Mouse (Mus musculus): ENCODE measurements around the gene Adgrb2.

Gene Adgrb2

DNA sequence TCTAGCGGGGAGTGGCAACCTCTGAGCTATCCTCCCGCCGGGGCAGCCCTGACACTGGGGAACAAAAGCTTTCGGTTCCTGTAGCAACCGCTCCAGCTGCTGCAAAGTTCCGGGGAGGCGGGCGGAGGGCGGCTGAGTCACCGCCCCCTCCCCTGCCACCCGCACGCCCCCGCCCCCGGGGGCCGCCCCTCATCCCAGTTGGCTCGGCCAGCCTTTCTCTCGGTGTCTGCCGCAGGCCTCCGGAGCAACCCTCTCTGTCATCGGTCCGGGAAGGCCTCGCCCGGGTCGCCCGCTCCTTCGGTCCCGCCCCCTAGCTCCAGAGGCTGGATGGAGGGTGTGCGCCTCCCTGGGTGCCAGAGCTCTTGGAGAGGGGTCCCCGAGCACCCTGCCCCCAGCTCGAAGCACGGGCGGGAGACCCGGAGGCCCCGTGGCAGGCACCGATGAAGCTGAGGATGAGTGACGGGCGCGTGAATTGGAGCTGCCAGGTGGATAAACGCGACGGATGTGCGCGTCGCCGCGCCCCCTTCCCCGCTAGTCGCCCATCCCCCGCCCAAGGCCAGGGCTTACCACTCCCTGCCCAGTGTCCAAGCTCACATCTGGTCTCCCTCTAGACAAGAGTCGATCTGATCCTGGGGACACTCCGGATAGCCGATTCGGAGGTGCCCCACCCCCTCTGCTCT is 3.3 kb downstream of the Adgrb2 start:
- DNase-seq (ENCODE audit: low read depth) = no peak

DNA sequence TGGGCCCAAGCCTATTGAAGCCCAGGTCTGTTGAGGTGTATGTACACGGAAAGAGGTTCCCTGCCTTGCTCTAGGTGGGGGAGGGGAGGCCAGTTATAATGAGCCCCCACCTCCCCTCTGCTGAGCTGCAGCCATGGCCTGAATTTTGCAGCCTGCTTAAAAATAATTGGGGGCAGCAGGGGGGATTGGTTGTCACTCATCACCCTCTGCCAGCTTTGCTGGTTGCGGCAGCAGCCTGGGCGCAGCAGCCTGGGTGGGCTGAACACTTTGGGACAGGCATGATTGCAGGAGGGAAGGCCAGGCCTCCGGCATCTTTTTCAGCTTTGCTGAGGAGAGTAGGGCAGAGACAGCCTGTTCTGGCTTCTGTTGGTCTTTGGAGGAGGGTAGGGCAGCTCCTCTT is 5.3 kb downstream of the Adgrb2 start:
- DNase-seq (ENCODE audit: low read depth) = no peak

DNA sequence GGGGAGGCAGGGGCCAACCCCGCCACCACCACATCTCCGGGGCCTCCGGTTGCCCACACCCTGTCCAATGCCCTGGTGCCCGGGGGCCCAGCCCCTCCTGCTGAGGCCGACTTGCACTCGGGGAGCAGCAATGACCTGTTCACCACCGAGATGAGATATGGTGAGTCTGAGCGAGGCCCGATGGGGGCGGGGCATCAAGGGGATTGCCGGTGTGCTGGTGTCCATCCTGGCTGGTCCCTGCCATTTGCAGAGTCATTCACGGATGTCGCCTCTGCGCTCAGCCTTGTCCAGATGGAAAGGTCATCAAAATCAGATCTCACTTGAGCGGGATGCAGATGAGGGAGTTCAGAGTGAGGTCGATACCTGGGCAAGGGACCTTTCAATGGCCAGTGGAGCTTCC is 8.1 kb downstream of the Adgrb2 start:
- DNase-seq (ENCODE audit: low read depth) = no peak

DNA sequence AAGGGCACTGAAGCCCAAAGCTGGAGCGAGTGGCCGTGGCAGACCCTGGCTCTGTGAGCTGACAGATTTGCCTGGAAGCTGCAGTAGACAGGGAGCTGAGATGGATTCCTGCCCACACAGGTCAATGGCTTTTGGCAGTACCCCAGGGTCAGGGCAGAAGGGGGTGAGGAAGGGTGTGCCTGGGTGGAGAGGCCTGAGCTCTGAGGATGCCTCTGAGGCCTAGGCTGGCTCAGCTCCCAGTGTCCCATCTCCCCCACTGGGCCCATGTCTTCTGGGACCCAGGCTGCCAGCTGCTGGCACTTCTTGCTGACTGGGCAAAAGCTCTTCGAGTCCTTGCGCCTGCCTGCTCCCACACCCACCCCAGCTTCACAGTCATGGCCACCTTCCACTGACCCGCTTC is 8.5 kb downstream of the Adgrb2 start:
- no peak for DNase-seq (ENCODE audit: low read depth)

DNA sequence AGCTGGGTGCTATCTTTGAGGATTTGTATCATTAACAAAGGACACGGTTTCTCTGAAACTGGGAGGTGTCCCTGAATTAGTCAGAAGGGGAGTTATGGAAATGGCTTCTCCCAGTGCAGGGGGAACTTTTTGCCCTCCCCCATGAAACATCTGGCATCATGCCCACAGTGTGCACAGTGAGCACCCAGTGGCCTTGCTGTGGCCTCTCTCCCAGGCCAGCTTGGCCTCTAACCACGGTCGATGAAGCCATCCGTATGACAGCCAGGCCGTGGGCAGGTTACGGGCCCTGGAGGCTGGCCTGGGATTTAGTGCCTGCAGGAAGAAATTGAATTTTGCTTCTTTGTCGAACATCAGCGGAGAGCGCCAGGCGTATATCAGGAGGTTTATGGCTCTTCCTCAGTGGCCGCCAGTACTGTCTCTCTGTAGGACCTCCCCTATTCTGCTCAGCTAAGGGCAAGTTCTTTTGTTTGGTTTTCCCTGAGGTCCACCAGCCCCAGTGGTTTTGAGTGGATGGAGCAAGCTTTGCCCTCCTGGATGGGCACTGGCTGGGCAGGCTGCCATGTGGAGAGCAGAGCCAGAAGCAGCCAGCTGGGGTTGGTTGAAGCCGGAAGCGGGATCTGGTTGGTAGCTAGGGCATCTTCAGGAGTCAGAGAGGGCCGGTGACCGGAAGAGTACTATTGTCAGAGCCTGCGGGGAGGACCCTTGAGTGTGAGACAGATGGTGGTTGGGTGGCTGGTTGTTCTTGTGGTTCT is 9.4 kb downstream of the Adgrb2 start:
- no peak for DNase-seq (ENCODE audit: low read depth)

DNA sequence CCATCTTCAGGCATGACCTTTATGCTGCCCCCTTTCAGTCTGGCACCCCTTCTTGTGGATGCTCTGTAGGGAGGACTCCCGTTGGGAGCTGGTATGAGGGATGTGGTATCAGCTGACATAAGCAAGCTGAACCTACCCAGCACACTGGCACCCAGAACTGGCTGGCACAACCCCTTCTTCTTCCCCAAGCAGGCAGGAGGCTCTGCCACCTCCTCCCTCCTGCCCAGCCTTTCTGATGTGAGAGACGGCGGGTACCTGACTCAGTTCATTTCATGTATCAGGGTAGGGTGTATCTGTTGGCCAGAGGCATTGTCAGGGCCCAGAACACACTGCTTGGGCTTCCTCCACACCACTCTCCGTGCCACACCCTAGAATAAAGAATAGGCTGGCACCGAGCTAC is 10.1 kb downstream of the Adgrb2 start:
- no peak for DNase-seq (ENCODE audit: low read depth)

DNA sequence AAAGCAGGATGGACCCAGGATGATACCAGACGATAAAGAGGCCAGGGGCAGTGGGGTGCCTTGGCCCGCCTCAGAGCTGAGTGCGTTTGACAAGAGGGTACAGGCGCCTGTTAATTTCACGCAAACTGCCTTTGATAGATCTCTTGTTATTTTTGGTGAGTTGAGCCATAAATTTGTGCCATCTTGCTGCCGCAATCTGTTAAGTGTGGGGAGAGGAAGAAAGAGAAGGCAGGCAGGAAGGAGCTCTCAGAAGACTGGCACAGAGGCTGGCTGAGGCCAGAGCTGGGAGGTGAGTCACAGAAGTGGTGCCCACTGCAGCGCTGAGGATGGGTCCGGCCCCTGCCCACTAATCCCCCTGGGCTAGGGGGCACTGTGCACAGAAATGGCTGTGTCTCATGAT is 10.6 kb downstream of the Adgrb2 start:
- DNase-seq (ENCODE audit: low read depth) = no peak

DNA sequence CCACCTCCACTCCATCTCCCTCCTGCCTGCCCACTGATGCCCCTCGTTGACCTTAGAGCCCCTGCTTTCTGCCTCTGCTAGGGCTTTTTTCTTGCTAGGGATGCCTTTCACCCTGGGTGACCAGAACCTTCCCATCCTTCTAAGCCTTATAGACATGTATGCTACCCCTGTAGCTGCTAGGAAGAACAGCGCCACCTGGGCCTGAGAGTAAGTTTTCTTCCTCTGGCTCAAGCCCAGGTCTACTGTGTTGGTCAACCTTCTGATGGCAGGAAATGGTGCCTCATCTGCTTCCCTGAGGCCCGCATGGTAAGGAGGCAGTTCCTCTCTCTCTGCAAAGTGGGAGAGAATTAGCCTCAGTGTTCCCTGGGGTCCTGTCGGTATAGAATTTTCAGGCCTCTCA is 11.3 kb downstream of the Adgrb2 start:
- DNase-seq (ENCODE audit: low read depth) = no peak

DNA sequence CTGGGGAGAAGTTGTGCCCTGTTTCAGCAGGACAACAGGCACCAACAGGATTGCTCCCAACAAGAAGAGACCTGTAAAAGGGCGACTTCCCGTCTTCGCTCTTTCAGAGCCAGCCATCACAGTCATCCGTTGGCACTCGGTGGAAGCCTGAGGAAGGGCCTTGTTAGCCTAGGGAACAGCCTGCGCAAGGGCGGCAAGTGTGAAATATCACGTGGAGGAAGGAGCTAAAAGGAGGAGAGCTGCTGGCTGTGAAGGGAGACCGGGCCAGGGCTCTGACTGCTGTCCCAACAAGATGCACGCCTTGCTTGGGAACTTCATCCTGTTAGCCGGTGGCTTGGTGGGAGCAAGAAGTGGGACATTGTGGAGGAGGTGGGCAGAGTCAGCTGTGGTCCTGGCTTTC is 13.5 kb downstream of the Adgrb2 start:
- no peak for DNase-seq (ENCODE audit: low read depth)

DNA sequence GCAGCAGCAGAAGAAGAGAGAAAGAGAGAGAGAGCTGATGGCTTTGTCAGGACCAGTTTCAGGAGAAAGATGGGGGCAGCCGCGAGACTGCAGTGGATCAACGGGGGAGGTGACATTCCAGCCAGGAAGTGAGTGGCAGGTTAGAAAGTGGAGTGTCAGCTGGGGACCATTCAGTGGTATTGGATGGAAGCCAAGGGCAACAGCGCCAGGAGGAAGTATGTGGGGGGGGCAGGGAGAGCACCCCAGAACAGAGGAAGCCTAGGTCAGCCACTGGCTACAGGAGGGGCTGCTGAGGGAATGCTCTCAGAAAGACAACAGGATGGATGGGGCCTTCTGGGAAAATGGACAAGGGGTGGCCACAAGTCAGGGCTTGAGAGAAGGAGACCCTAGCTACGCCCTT is 17.0 kb downstream of the Adgrb2 start:
- DNase-seq (ENCODE audit: low read depth) = no peak

DNA sequence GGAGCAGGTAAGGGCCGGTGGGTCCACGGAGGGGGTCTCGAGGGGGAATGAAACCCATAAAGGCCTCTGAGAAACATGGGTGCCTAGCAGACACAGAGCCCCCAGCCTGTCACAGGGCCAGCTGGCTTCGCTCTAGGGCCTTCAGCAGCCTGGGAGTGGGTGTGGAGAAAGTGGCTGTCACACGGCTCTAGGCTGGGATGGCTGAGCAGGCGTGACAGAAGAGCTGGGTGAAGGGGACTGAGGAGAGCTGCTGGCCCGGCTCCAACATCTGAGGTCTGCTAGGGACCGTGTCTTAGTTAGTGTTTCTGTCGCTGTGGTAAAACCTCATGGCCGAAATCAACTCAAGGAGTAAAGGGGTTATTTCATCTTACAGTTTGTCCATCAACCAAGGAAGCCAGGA is 17.5 kb downstream of the Adgrb2 start:
- no peak for DNase-seq (ENCODE audit: low read depth)

DNA sequence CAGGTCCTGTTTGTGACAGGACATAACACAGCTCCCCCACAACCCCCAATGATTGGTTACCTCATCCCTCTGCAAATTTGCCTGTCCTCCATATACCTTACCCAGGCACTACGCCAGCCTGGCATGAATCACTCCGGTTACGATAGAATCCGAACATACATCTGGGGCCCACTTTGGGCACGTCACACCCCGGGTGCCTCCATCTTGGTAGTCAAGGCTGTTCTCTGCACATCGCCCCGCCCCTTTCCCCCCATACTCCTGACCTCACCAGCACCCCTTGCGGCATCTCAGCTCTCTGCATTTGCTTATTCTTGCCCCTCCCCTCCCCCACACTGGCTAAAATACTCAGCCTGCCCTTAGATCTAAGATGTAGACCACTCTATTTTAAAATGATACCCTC is 20.9 kb downstream of the Adgrb2 start:
- DNase-seq (ENCODE audit: low read depth) = no peak

DNA sequence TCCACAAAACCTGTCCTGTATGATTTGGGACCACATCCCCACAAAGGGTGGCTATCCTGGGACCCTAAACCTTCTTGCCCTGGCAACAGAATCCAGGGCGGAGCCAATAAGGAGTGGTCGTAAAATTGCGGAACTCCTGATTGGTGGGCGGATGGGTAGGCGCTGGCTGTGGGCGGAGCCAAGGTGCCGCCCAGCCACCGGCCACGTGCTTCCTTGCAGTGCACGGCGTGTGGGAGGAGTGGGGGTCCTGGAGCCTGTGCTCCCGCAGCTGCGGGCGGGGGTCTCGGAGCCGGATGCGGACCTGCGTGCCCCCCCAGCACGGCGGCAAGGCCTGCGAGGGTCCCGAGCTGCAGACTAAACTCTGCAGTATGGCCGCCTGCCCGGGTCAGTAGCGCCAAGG is 21.9 kb downstream of the Adgrb2 start:
- DNase-seq (ENCODE audit: low read depth) = no peak

DNA sequence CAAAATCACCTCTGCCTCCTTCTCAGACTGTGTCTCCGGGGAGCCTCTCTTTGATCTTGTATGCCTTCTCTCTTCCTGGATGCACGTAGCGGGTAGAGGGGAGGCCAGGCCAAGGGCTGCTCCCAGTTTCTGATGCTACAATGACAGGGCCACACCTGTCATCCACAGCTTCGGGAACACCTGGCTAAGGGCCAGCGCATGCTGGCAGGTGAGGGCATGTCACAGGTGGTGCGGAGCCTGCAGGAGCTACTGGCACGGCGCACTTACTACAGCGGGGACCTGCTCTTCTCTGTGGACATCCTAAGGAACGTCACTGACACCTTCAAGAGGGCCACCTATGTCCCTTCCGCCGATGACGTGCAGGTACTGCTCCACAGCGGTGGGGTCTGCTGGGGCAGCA is 24.4 kb downstream of the Adgrb2 start:
- DNase-seq (ENCODE audit: low read depth) = no peak

DNA sequence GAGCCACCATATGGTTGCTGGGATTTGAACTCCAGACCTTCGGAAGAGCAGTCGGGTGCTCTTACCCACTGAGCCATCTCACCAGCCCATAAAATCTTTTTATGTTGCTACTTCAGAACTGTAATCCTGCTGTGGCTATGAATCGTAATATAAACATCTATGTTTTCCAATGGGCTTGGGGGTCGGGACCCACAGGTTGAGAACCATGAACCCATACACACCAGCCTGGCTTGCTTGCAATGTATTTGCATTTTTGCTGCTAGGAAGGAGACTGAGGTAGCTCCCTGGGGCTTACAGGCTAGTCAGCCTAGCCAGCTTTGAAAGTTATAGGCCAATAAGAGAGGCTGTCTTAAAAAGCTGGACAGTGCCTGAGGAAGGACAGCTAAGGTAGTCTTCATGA is 26.1 kb downstream of the Adgrb2 start:
- no peak for DNase-seq (ENCODE audit: low read depth)

DNA sequence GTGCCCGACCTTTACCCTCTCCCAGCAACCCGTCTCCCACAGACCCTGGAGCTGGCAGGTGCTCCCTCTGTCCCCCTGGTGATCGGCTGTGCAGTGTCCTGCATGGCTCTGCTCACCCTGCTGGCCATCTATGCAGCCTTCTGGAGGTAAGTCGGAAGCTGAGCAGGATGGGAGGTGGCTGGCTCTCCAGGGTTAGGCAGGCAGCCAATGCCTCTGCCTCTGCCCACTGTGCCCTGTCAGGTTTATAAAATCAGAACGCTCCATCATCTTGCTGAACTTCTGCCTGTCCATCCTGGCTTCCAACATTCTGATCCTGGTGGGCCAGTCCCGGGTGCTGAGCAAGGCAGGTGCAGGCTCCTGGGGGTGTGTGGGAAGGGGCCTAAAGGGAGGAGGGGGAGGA is 27.6 kb downstream of the Adgrb2 start:
- no peak for DNase-seq (ENCODE audit: low read depth)

DNA sequence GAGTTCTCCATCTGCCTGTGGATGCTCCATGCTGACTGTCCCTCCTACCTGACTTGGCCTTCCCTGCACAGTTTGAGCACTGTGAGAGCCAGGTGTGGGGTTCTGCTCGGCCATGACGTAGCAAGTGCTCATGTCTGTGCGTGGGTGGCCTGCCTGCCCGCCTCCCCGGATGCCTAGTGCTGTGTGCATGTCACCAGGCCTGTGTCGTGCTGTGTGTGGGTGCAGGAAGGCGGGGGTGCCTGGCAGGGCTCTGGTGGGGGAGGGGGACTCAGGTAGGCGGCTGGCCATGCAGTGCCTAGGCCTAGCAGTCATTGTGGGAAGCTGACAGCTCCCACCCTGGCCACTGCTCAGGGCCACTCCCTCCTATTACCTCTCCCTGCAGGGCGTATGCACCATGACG is 28.4 kb downstream of the Adgrb2 start:
- DNase-seq (ENCODE audit: low read depth) = no peak

DNA sequence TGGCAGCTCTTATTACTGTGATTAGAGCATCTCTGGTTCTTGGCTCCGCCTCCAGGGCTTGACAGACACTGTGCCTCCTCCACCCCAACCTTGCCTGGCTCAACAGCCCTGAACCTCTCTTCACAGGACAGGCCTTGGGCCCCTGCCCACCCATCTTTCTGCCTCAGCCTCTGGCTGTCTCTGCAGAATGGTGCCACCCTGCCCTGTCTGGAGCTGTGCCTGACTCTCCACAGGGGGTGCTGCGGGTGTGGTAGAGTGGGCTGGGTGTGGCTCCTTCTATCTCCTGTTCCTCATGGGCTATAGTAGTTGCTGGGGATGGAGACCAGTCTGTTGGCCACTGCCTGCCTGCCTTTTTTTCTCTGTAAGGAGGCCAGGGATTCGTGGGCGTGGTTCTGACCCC is 31.3 kb downstream of the Adgrb2 start:
- DNase-seq (ENCODE audit: low read depth) = no peak

DNA sequence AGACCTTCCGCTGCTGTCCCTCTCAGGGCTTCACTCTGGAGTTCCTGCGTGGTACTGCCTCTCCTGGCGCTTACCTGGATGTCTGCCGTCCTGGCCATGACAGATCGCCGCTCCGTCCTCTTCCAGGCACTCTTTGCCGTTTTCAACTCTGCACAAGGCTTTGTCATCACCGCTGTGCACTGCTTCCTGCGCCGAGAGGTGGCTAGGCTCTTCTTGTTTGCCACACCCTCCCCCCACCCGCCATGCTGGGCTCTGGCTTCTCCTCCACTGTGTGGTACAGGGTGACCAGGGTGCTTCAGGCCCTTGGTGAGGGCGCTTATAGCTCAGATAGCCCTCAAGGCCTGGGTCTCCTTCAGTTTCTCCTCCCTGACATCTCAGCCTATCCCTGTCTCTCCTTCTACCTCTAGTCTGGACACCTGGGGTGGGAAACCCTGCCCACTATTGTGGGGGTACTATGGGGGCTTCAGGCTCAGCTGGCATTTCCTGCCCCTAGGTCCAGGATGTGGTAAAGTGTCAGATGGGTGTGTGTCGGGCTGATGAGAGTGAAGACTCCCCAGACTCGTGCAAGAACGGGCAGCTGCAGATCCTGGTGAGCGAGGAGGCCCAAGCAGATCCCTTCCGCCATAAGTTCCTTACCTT is 32.5 kb downstream of the Adgrb2 start:
- DNase-seq (ENCODE audit: low read depth) = no peak

DNA sequence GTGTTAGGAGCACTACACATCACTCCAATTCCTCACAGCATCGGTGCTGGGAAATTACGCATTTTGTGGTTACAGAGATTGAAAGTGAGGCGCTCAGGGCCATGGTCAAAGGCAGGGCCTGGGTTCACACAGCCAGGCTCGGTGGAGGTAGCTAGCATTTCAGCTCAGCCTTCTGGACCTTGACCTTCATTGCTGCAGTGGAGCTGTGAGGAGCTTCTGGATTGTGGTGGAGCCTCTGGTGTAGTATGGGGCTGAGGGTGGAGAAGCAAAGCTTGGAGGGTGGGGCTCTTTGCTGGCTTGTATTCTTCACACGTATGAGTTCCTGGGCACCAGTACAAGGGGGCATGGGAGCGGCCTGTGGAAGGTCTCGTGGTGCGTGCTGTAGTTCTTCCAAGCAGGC is 38.3 kb downstream of the Adgrb2 start:
- DNase-seq (ENCODE audit: low read depth) = no peak

DNA sequence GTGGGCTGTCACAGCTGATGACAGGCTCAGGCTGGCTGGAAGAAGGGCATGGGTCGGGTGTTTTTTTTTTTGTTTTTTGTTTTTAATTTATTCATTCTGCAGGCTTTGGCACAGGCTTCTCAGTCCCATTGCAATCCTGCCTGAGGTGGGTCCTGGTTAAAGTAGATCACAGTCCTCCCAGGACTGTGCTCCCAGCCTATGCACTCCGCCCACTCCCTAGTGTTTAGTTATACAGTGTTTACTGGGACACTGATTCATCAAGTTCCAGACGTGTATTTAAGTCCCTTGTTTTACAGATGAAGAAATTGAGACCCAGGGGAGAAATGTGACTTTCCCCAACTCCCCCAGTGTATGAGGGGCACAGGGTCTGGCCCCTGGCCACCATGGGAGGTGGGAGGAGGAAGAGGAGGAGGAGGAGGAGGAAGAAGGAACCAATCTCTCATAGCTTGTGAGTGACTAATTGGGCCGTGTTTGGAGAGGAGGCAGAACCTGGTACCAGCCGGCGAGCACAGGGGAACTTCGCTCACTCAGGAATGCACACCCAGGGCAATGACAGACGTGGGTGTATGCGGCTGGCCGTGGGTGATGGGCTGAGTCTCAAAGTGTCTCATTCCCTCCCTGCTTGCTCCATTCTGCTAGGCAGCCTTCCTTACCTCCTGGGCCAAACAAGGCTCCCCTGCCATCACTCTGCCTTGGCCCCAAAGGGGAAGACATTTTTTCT is 39.0 kb downstream of the Adgrb2 start:
- DNase-seq (ENCODE audit: low read depth) = no peak

DNA sequence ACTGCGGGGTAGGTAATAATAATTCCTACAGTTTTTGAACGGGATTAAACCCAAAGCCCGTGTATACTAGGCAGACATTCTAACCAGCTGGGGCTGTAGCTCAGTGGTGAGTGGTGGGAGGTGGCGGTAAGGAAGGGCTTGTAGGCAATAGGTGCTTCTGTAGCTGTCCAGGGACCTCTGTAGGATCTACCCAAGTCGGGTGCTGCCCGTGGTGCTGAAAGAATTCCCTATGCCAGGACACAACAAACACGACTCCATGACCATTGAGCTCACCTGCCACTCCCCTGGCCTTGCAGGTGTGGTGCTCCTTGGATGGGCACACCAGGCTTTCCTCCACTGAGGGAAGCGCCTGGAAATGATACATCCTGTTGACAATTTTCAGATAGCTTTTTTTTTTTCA is 40.9 kb downstream of the Adgrb2 start:
- no peak for DNase-seq (ENCODE audit: low read depth)

DNA sequence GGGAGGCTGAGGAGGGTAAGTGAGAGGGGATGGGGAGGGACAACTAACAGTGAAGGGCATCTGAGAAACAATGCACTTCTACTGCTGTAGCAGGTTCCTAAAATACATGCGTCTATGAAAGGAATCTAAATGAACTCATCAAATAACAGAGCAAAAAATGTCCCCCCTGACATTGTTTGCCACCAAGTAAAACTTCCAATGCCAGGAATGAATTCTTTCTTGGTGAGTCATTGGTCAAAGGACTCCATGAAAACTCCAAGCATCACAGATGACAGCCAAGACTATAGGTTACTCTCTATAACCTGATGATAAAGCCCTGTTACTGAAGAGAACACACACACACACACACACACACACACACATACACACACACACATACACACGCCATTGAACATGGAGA is 46.5 kb downstream of the Adgrb2 start:
- DNase-seq (ENCODE audit: low read depth) = no peak
